Mouse (Mus musculus) ES-E14 (cell line): ENCODE measurements around the gene Tle2.

Source experiments
- MAFK ChIP-seq: IDR thresholded peaks from 2 replicates; pipeline ENCODE4 v1.6.1; 2014; ENCODE audit warnings: mild to moderate bottlenecking, low read depth, low read length, inconsistent platforms; ENCODE audit not compliant: insufficient read depth
- ZC3H11A ChIP-seq: IDR thresholded peaks from 2 replicates; pipeline ENCODE4 v1.6.1; 2012; ENCODE audit warnings: low read depth, mild to moderate bottlenecking, inconsistent platforms, low read length, borderline replicate concordance
- ZNF384 ChIP-seq: IDR thresholded peaks from 2 replicates; pipeline ENCODE4 v1.6.1; 2012; ENCODE audit warnings: low read depth, low read length, inconsistent platforms

DNA sequence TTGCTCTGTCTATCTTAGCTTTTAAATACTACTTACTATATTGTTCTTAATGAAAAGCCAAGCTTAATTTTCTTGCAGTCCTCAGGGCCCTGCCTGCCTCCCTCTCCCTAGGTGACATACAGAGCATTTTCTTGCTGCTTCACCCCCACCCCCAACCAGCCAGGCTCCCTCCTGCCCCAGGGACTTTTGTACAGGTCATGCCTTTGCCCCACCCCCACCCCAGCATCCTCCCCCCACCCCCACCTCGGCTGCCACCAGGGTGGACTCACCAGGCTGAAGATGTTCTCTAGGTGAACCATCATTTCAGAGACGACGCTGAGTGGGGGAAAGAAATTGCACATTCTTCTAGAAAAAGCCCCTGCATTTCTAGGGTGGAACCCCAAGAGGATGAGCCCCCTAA lies 24.0 kb downstream of the Tle2 start:
- TF ChIP-seq ZNF384 (no peak), MAFK (no peak), ZC3H11A (no peak)
